ENCODE assay signal across 17 mouse cellular contexts in genomic region chr10:21497110-21497509, GRCm38 (mm10).
"Had no signal": no experiment of that assay in that cellular context is flagged by ENCODE, and none has a peak within 500 bp of the region (broad histone marks: within the 10 kb centered on the region; RNA-seq: fewer than 3 reads in every experiment).

No protein-coding gene starts in this region.

- H3K4me2 ChIP-seq: liver, embryonic 13.5 days; lung, embryonic 14.5 days; midbrain, embryonic 11.5 days; neural tube, embryonic 13.5 days; stomach, embryonic 15.5 days had no signal

- H3K27me3 ChIP-seq: liver, embryonic 13.5 days; neural tube, embryonic 13.5 days; stomach, embryonic 15.5 days had no signal

- DNase-seq: kidney, postnatal 25 days; layer of hippocampus, postnatal 36 days; liver, embryonic 13.5 days; lung, embryonic 14.5 days; lung, postnatal 10 days; lung, postnatal 36 days; midbrain, embryonic 14.5 days; retina, postnatal 1 day; right cerebral cortex, postnatal 25 days; spleen, adult 18-20 months; thymus, postnatal 25 days had no signal

- H3K36me3 ChIP-seq: liver, embryonic 13.5 days; neural tube, embryonic 13.5 days; stomach, embryonic 15.5 days had no signal

- H3K9ac ChIP-seq: liver, embryonic 13.5 days; lung, embryonic 14.5 days; neural tube, embryonic 13.5 days; stomach, embryonic 15.5 days had no signal

- H3K4me3 ChIP-seq: layer of hippocampus, adult 2 months; left cerebral cortex, adult 2 months; liver, embryonic 13.5 days; neural tube, embryonic 13.5 days; stomach, embryonic 15.5 days had no signal

- H3K9me3 ChIP-seq: liver, embryonic 13.5 days; neural tube, embryonic 13.5 days; stomach, embryonic 15.5 days had no signal

- H3K4me1 ChIP-seq: liver, embryonic 13.5 days; neural tube, embryonic 13.5 days; stomach, embryonic 15.5 days had no signal

- H3K27ac ChIP-seq: kidney, postnatal 0 days; layer of hippocampus, adult 2 months; left cerebral cortex, adult 2 months; liver, embryonic 13.5 days; neural tube, embryonic 13.5 days; stomach, embryonic 15.5 days had no signal
